Mouse (Mus musculus): ENCODE measurements around the gene Pars2.

Gene Pars2

GRCm38 (mm10) chr4:106634086-106634479 is 16.8 kb upstream of the Pars2 start:
- DNase-seq (ENCODE audit: low spot score): no peak

GRCm38 (mm10) chr4:106643483-106644217 is 7.2 kb upstream of the Pars2 start:
- no peak for DNase-seq (ENCODE audit: low spot score)

- no peak for DNase-seq (ENCODE audit: low spot score)
Measured at GRCm38 (mm10) chr4:106644218-106644610, 6.7 kb upstream of the Pars2 start.

DNA sequence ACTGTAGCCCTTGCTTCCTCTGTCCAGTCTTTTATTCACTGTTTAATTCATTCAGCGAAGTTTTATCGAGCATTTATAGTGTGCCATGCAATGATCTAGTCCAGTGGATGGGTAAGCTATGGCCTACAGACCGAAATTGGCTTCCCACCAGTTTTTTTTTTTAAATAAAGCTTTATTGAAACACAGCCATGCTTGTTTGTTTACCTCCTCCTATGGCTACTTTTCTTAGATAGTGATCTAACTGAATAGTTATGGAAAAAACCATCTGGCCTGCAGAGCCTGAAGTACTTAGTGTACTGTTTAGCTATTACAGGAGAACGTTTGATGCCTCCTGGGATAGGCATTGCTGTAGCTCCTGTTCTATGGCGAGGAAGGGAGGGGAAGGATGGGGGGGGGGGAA is 5.1 kb upstream of the Pars2 start:
- no peak for DNase-seq (ENCODE audit: low spot score)

- DNase-seq (ENCODE audit: low spot score): no peak
Measured at GRCm38 (mm10) chr4:106647137-106647536, 3.7 kb upstream of the Pars2 start.

GRCm38 (mm10) chr4:106652546-106652945 is 1.7 kb downstream of the Pars2 start:
- no peak for DNase-seq (ENCODE audit: low spot score)

- DNase-seq (ENCODE audit: low spot score): no peak
Measured at GRCm38 (mm10) chr4:106653051-106653450, 2.2 kb downstream of the Pars2 start.

DNA sequence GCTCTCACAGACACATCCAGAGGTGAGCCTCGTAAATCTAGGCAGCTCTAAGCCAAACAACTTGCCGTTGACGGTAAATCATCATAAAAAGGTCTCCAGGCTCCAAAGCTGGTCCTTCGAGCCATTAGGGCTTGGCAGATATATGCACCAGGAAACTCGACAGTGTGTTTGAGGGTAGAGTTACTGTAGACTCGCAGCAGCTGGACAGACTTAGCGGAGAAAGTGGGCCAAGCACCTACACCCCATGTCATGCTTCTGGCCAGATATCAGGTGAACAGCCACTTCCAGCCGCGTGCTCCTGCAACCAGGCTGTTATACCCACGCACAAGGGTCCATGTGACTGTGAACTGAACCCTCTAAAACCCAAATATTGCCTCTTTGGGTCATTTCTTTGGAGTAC is 4.8 kb downstream of the Pars2 start:
- no peak for DNase-seq (ENCODE audit: low spot score)

GRCm38 (mm10) chr4:106663956-106664470 is 13.1 kb downstream of the Pars2 start:
- DNase-seq (ENCODE audit: low spot score): no peak

DNA sequence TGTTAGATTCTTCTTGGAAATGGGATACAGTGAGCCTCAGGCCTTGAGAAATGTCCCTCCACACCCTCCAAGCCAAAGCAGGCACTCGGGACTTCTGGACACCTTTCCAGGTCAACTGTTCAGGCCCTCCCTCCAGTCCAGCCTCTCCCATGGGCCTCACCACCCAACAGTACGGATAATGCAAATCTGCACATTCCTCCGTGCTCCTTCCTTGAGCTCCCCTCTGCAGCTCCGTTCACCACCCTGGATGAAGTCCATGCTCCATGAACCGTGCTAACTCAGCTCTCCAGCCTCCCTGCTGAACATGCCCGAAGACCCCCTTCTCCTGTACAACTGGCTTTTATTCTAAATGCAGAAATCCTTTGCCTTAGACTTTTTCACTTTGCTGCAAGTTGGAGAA is 13.8 kb downstream of the Pars2 start:
- DNase-seq (ENCODE audit: low spot score): no peak

DNA sequence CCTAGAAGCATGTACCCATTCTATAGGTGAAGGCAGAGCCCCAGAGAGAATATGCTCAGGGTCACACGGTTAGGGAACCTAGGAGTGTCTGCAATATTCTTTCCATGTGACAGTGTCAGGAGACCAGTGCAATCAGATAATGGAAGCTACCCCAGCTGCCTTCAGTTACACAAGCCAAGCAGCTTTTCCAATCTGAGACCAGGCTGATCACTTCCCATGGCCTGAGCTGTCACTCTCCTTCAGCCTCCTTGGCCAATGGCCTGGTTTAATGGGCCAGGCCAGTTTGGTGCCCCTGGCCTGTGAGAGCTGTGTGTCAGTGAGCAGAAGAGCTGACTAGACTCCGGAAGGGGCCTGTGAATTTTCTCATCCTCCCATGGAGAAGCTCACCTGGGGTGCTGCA is 14.4 kb downstream of the Pars2 start:
- DNase-seq (ENCODE audit: low spot score): no peak

GRCm38 (mm10) chr4:106665673-106666072 is 14.8 kb downstream of the Pars2 start:
- no peak for DNase-seq (ENCODE audit: low spot score)

DNA sequence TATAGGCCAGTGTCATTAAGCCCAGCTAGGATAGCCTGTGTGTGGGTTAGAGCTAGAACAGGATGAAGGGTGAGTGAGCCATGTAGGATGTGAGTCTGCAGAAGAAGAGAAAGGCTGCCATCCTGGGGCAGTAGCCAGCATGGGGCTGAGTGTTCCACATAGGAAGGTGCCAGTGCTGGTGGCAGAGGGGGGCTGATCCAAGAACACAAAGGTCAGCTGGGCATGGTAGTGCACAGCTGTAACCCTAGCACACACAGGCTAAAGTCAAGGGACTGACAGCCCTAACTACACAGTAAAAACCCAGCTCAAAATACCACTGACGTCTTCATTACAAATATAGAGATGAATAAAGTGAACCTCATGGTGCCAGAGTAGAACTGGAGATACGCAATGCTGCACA is 15.7 kb downstream of the Pars2 start:
- no peak for DNase-seq (ENCODE audit: low spot score)

DNA sequence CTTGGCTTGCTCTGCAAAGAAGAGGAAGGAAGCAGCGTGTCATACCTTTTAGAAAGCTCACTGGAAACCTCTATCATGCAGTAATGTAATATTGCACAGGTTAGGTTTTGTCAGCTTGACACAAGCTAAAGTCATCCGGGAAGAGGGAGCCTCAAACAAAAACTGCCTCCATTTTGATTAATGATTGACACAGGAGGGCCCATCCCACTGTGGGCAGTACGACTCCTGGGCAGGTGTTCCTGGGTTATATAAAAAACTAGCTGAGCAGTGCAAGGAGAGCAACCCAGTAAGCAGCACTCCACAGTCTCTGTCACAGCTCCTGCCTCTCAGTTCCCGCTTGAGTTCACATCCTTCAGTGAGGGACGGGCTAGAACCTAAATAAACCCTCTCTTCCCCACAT is 25.9 kb downstream of the Pars2 start:
- DNase-seq (ENCODE audit: low spot score): no peak

- DNase-seq (ENCODE audit: low spot score): peak; percentile 80
Measured at GRCm38 (mm10) chr4:106678442-106679118, 27.7 kb downstream of the Pars2 start, which contains the start of gene Ttc4. Gene Ttc4 (minus strand): TSS chr4:106678944.

DNA sequence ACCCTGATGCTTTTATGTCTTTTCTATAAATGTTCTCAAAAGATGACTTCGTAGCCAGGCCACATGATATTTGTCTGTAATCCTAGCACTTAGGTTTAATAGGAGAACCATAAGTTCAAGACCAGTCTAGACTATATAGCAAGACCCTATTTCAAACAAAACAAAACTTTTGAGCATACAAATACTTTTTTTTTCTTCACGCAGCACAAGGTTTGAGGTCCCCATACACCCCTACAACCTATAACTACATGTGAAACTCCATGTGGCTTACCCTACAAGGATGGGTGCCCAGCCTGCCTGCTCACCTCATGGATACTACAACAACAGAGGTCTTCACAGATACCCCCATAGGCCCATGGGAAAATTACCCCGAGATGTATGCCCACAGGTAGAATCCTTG is 28.3 kb downstream of the Pars2 start:
- DNase-seq (ENCODE audit: low spot score): no peak

DNA sequence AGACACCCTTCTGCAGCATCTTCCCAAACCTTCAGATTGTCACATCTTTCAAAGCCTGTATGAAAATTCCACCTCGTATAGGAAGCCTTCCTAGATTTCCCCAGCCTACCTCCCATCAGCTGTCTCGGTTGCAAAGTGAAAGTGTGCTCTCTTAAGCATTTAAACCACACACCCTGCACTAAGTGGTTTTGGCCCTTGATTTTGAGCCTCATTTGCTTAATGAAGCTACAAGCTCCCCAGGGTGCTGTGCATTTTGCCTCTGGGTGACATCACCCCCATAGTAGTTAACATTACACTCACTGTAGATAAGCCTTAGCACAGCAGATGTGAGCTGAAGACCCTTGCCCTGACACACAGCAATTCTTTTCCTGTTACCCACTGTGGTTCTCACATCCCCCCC is 30.1 kb downstream of the Pars2 start:
- no peak for DNase-seq (ENCODE audit: low spot score)

- no peak for DNase-seq (ENCODE audit: low spot score)
Measured at GRCm38 (mm10) chr4:106688636-106689296, 37.9 kb downstream of the Pars2 start.

GRCm38 (mm10) chr4:106693841-106694430 is 43.1 kb downstream of the Pars2 start:
- no peak for DNase-seq (ENCODE audit: low spot score)

DNA sequence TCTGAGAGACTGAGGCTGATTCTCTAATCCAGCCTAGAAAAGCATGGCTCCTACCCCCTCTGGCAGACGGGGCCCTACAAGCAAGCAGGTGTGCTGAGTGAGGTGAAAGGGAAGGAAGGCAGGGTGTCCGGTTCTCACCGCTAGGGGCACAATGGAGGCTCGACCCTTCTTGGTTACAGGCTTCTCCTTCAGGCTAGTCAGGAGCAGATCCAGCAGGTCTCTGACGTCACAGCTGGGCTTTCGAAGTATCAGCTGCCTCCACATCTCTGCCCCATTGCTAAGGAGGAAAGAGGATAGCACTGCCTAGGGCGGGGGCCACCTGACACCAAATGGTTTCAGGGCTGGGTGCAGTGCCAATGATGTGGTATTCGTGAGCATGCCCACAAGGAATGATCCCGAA is 49.1 kb downstream of the Pars2 start:
- no peak for DNase-seq (ENCODE audit: low spot score)

DNA sequence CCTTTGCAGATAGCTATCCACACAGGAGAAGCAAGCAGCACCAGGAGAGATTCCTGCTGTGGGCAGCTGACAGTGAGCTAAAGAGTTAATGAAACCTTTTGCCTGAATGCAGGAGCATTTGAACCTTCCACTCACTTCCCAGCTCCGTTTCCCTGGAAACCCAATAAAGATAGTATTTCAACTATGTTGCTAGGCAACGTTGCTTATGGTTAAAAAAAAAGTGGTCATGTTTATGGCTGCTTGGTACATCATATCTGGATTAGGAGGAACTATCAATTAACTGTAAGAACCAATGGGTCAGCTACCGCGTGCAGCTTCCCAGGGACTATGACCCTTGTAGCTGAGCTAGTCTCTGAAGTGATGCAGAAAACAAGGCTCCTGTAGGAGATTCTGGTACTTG is 49.9 kb downstream of the Pars2 start:
- DNase-seq (ENCODE audit: low spot score): no peak

- no peak for DNase-seq (ENCODE audit: low spot score)
Measured at GRCm38 (mm10) chr4:106703956-106704355, 53.1 kb downstream of the Pars2 start.

GRCm38 (mm10) chr4:106704416-106704815 is 53.5 kb downstream of the Pars2 start:
- no peak for DNase-seq (ENCODE audit: low spot score)
